Mouse (Mus musculus) heart, postnatal 10 days (tissue): ENCODE results near the gene Prpf38b. TPM values are rescaled to one million over a fixed set of nuclear protein-coding genes. Genes with fewer than 3 reads are reported as not detected.
"Not testable (repeated sequence)": the region's sequence is repeated elsewhere in the genome, so short reads cannot be mapped to it uniquely, and the experiment has no call there.

Source experiments
- DNase-seq, 2 experiments: peaks; one replicate each; pipeline ENCODE4 v3.0.0; 2021
- intact Hi-C: fragments of 180-260 bp; cut with DNase I; formaldehyde crosslinking; loops from one replicate; pipeline ENCODE4 v1.15.1; 2025
- total RNA-seq, 2 experiments: library from RNA; stranded (reverse); gene quantifications; 2 replicates each; pipeline ENCODE4 v1.2.3; 2021

Prpf38b gene
- total RNA-seq, 2 experiments from 2014 or later = 27.7 to 30.9 TPM

- intact Hi-C loops = loop anchor here (5.0 kb wide), 1 partner anchor 45 kb away; no protein-coding TSS in a partner anchor
- no peak for DNase-seq
Measured at GRCm38 (mm10) chr3:108902038-108902437, 9.5 kb downstream of the Prpf38b start.

- DNase-seq = no peak
- intact Hi-C loops = loop anchor here (5.0 kb wide), 1 partner anchor 43 kb away; no protein-coding TSS in a partner anchor
Measured at GRCm38 (mm10) chr3:108900681-108901080, 10.8 kb downstream of the Prpf38b start.

GRCm38 (mm10) chr3:108900147-108900546 is 11.4 kb downstream of the Prpf38b start:
- DNase-seq = no peak
- intact Hi-C loops = loop anchor here (5.0 kb wide), 1 partner anchor 43 kb away; no protein-coding TSS in a partner anchor

- intact Hi-C loops = no loop called here
- no peak for DNase-seq
Measured at GRCm38 (mm10) chr3:108898640-108899039, 12.9 kb downstream of the Prpf38b start.

GRCm38 (mm10) chr3:108892914-108893313 is 18.6 kb downstream of the Prpf38b start:
- intact Hi-C loops = no loop called here
- no peak for DNase-seq

GRCm38 (mm10) chr3:108892080-108892479 is 19.4 kb downstream of the Prpf38b start:
- intact Hi-C loops = no loop called here
- no peak for DNase-seq

- DNase-seq = no peak
- intact Hi-C loops = no loop called here
Measured at GRCm38 (mm10) chr3:108889908-108890307, 21.6 kb downstream of the Prpf38b start, which contains the start of gene Fndc7. TSS of gene Fndc7 (minus strand) at chr3:108890008.

- intact Hi-C loops = no loop called here
Measured at GRCm38 (mm10) chr3:108887618-108887975, 23.9 kb downstream of the Prpf38b start.

GRCm38 (mm10) chr3:108886934-108887617 is 24.5 kb downstream of the Prpf38b start:
- intact Hi-C loops = no loop called here
- DNase-seq = no peak

More at GRCm38 (mm10) chr3:108887618-108887975, 23.9 kb downstream of the Prpf38b start:
- DNase-seq = no peak

- peak; percentile 51 to 56 for DNase-seq
- intact Hi-C loops = no loop called here
Measured at GRCm38 (mm10) chr3:108885686-108886530, 25.6 kb downstream of the Prpf38b start.

GRCm38 (mm10) chr3:108884706-108885289 is 26.7 kb downstream of the Prpf38b start:
- no peak for DNase-seq
- intact Hi-C loops = no loop called here

- intact Hi-C loops = no loop called here
Measured at GRCm38 (mm10) chr3:108883067-108883466, 28.5 kb downstream of the Prpf38b start.

GRCm38 (mm10) chr3:108881873-108882272 is 29.7 kb downstream of the Prpf38b start:
- intact Hi-C loops, DNase-seq: not testable (repeated sequence)

More at GRCm38 (mm10) chr3:108883067-108883466, 28.5 kb downstream of the Prpf38b start:
- DNase-seq = no peak

GRCm38 (mm10) chr3:108880544-108881507 is 30.7 kb downstream of the Prpf38b start:
- peak; percentile 35 to 59 for DNase-seq
- intact Hi-C loops = no loop called here

GRCm38 (mm10) chr3:108879836-108880435 is 31.6 kb downstream of the Prpf38b start:
- no peak for DNase-seq
- intact Hi-C loops = no loop called here

GRCm38 (mm10) chr3:108879129-108879528 is 32.4 kb downstream of the Prpf38b start:
- no peak for DNase-seq
- intact Hi-C loops = no loop called here

GRCm38 (mm10) chr3:108870631-108871030 is 40.9 kb downstream of the Prpf38b start:
- no peak for DNase-seq
- intact Hi-C loops = no loop called here

- intact Hi-C loops = no loop called here
- no peak for DNase-seq
Measured at GRCm38 (mm10) chr3:108867449-108867848, 44.1 kb downstream of the Prpf38b start.

GRCm38 (mm10) chr3:108865676-108866075 is 45.9 kb downstream of the Prpf38b start:
- DNase-seq = no peak
- intact Hi-C loops = no loop called here

- no peak for DNase-seq
- intact Hi-C loops = no loop called here
Measured at GRCm38 (mm10) chr3:108865129-108865528, 46.4 kb downstream of the Prpf38b start.
